Mouse (Mus musculus) bone marrow, adult 2 months (tissue): Measurements from ENCODE around the gene Taar7d. TPM values are rescaled to one million over a fixed set of nuclear protein-coding genes. Genes with fewer than 3 reads are reported as not detected.

Experiments used
- H3K27ac ChIP-seq: fragments of 200-500 bp; 2 replicates; pipeline ENCODE4 v1.5.1; 2012; ENCODE audit warnings: low read depth, mild to moderate bottlenecking, control low read depth, inconsistent platforms, low read length; ENCODE audit not compliant: control insufficient read depth, poor library complexity, insufficient read depth
- H3K4me1 ChIP-seq: fragments of 200-500 bp; 2 replicates; pipeline ENCODE4 v1.6.1; 2011; ENCODE audit warnings: low read length; ENCODE audit not compliant: control insufficient read depth, insufficient read depth
- H3K4me3 ChIP-seq: fragments of 200-500 bp; replicated peaks from 2 replicates; pipeline ENCODE3; 2011; ENCODE audit warnings: mild to moderate bottlenecking, low read depth, low read length, control low read depth; ENCODE audit not compliant: control insufficient read depth
- CTCF ChIP-seq: fragments of 200-500 bp; IDR thresholded peaks from 2 replicates; pipeline ENCODE4 v1.5.1; 2011; ENCODE audit warnings: low read length, control low read depth; ENCODE audit not compliant: control insufficient read depth, insufficient read depth
- POLR2A ChIP-seq: fragments of 200-500 bp; IDR thresholded peaks from 2 replicates; pipeline ENCODE4 v1.6.1; 2011; ENCODE audit warnings: low read depth, mild to moderate bottlenecking, control low read depth, low read length, borderline replicate concordance; ENCODE audit not compliant: control insufficient read depth
- WGBS: fragments of 180-500 bp; shearing (Covaris S2); methylation state at CpG from one replicate; pipeline ENCODE4 v1.1.7; 2018; 5-methylcytosine and 5-hydroxymethylcytosine counted together
- polyA plus RNA-seq: library from polyadenylated mRNA; stranded (reverse); fragments of >200 nt; gene quantifications from 2 replicates; pipeline ENCODE4 v1.2.4, GENCODE M21; 2011; ENCODE audit warnings: low replicate concordance; ENCODE audit not compliant: missing spikeins, insufficient read depth, insufficient read length

The Taar7d gene
- not detected in 2 replicates for polyA plus RNA-seq

DNA sequence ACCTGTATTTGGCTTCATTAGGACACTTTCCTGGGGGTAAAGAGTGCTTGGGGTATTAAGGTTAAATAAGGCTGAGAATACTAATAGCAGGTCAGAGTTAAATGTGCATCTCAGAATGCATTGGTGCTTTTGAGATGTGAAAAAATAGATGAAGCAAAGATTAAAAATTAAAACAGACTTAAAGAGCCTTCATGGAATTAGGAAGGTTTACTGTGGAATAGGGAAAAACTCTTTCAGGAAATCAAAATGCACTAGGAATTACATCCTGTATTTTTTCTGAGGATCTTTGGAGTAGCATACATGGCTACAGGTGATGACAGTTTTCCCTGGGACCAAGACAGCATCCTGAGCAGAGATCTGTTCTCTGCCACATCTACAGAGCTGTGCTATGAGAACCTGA lies at the start of gene Taar7d:
Gene Taar7d (plus strand): TSS at position 301 of the 400 bp plus-strand sequence.
- no peak within 1 kb of the TSS for H3K27ac ChIP-seq
- no peak within 1 kb of the TSS for H3K4me3 ChIP-seq
- H3K4me1 ChIP-seq: no peaks in the 10 kb centered on the region
- no peak for TF ChIP-seq POLR2A

DNA sequence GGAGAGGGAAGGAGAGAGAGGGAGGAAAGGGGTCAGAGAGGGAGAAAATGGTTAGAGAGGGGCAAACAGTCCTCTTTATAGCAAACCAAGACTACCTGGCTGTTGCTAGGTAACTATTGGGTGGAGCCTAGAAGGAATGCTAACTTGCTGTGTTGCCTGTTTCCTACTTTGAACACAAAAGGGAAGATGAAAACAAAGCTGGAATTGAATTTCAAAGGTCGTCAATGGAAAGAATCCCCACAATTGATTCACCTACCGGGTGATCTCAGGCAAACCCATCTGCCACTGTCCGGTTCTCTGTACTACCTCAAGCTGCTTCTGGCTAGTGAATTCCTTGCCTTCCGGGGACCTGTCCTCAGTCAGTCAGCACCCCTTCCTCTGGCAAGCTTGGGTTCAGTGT lies 49.1 kb upstream of the Taar7d start:
- TF ChIP-seq POLR2A (no peak), CTCF (no peak)
- Histone ChIP-seq H3K27ac (no peak overlapping the region), H3K4me3 (no peak overlapping the region), H3K4me1 (no peaks in the 10 kb centered on the region)
- WGBS: 80% methylated on average over 4 of the region's 4 CpGs

DNA sequence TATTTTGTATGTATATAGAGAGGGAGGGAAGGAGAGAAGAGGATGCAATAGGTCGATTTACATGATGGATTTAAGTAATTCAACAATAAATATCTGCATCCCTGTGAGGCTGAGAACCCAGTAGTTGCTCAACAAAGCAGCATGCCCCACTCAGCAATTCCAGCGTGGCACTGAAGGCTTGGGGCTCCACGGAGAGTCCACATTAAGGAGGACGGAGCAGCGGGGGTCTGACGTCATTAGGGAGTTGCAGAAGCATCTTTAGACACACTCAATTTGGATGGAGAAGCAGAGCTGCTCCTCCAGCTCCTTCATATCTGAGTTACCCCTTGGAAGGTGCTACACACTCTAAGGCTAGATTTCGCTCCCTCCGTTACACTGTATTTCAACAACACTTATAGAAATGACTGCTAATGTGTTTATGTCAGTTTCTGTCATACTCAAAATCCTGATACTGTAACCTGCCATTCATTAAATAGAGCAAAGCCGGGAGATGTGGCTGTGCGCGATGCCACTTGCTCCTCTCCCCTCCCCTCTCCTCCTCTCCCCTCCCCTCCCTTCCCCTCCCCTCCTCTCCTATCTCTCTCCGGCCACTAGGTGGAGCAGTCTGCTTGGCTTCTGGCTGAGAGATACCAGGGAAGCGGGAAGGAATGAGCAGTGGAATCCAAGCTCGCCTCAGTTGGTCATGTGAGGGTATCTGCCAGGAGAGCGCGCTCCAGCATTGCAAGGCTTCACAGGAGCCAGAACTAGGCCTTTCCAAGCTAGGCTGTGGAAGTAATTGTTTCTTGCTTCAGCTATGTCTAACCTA lies 47.9 kb upstream of the Taar7d start:
- no peak for TF ChIP-seq POLR2A
- peak; percentile 67 for TF ChIP-seq CTCF
- 42% methylated on average over 16 of the region's 16 CpGs for WGBS
- no peak overlapping the region for H3K27ac ChIP-seq
- no peak overlapping the region for H3K4me3 ChIP-seq
- H3K4me1 ChIP-seq: no peaks in the 10 kb centered on the region

DNA sequence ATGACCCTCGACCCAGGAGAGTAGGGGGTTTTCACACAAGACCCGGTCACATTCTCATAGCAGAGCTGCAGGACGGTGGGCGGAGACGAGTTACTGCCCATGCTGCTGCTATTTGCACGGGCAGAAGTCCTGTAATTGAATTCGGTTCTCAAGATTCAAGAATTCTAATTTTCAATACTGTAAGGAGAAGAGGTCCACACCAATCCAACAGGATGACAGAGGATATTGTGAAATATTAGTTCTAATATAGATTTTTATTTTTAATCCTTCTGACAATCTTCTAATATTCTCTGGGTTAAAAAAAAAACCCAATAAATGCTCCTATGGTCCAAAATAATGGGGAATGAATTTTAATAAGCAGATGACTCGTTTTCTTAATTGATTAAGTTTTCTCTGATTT lies 41.5 kb upstream of the Taar7d start, which contains the start of gene Taar6:
Gene Taar6 (minus strand): TSS at position 101 of the 400 bp plus-strand sequence.
- no peak for TF ChIP-seq POLR2A
- no peak for TF ChIP-seq CTCF
- no peak within 1 kb of the TSS for H3K4me3 ChIP-seq
- H3K4me1 ChIP-seq: no peaks in the 10 kb centered on the region
- no peak within 1 kb of the TSS for H3K27ac ChIP-seq
- 82% methylated on average over 8 of the region's 8 CpGs for WGBS

DNA sequence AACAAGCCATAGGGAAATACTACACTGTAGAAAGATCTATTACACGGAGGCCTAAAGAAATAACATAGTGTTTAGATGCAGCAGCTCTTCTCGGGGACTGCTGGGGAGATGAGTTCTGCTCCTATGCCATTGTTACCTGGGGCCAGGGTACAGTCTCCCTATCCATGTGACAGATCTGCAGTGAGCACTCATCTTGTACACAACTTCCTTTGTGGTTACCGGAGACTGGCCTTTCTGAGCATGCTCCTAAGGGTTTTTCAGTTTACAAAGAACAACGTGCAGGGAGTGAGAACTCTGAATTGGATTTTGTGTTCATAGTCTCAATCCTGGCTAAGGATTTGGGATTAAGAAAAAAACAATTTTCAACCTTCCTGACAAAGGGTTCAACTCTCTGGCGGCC lies 40.6 kb upstream of the Taar7d start:
- WGBS: 20% methylated on average over 5 of the region's 5 CpGs
- H3K27ac ChIP-seq: no peak overlapping the region
- TF ChIP-seq POLR2A: no peak
- no peak for TF ChIP-seq CTCF
- no peaks in the 10 kb centered on the region for H3K4me1 ChIP-seq
- H3K4me3 ChIP-seq: no peak overlapping the region

DNA sequence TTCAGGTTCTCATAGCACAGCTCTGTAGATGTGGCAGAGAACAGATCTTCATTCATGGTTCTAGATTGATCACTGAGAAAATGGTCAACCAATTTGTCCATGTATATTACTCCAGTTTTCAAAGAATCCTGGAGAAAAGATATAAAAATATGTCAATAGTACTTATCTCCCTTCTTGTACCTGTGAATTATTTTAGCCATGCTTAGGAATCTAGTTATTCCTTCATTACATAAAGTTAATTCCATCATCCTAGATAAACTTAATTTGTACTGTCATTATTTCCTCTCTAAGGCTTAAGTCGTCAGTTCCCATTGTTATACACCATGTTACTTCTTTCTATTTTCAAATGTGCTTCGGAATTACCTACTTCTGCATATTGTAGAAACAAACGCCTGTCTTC lies 33.6 kb upstream of the Taar7d start, which contains the start of gene Taar7a:
Gene Taar7a (minus strand): TSS at position 101 of the 400 bp plus-strand sequence.
- WGBS: 84% methylated on average over 3 of the region's 3 CpGs
- H3K4me3 ChIP-seq: no peak within 1 kb of the TSS
- H3K27ac ChIP-seq: no peak within 1 kb of the TSS
- no peaks in the 10 kb centered on the region for H3K4me1 ChIP-seq
- TF ChIP-seq POLR2A (no peak), CTCF (no peak)

DNA sequence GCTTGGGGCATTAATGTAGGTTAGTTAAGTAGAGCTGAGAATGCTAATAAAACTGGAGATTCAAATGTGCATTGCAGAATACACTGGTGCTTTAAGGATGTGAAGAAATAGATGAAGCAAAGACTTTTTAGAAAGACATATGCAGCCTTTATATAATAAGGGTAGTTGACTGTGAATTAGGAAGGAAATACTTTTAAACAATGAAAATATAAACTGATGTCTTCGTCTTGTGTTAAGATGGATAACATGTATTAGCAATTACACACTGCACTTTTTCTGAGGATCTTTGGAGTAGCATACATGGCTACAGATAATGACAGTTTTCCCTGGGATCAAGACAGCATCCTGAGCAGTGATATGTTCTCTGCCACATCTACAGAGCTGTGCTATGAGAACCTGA lies 27.4 kb upstream of the Taar7d start, which contains the start of gene Taar7b:
Gene Taar7b (plus strand): TSS at position 301 of the 400 bp plus-strand sequence.
- TF ChIP-seq CTCF (no peak), POLR2A (no peak)
- WGBS: 76% methylated on average over 1 of the region's 1 CpGs
- no peak within 1 kb of the TSS for H3K27ac ChIP-seq

DNA sequence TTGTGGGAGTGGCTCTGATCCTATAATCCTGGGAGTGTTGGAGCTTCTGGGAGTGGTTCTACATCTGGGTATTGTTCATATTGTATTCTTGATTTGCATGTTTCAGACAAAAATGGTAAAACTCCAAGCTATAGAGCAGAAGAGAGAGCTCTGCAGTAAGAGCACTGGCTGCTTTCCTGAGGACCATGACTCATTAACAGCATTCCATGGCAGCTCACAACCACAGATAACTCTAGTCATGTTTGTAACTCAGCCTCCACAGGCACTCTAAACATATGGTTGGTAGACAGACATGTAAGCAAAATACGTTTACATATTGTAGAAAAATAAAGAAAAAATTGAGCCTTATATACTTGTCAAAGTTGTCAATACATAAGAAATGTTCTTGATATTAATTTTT lies 20.6 kb upstream of the Taar7d start:
- H3K4me1 ChIP-seq: no peaks in the 10 kb centered on the region
- TF ChIP-seq CTCF (no peak), POLR2A (no peak)
- H3K27ac ChIP-seq: no peak overlapping the region
- H3K4me3 ChIP-seq: no peak overlapping the region
- 63% methylated on average over 1 of the region's 1 CpGs for WGBS

More for the DNA sequence above, 27.4 kb upstream of the Taar7d start, which contains the start of gene Taar7b:
- H3K4me3 ChIP-seq: no peak within 1 kb of the TSS
- H3K4me1 ChIP-seq: no peaks in the 10 kb centered on the region
